Mouse (Mus musculus) MEL (cell line): ENCODE results near the gene Pim1. TPM values are rescaled to one million over a fixed set of nuclear protein-coding genes. Genes with fewer than 3 reads are reported as not detected.

ENCODE experiments used
- DNase-seq: peaks from one replicate; pipeline ENCODE4 v3.0.0; 2011; ENCODE audit warnings: low read depth, low spot score
- H3K27ac ChIP-seq: 2 replicates; pipeline ENCODE4 v1.5.1; 2012; ENCODE audit warnings: low read depth, mild to moderate bottlenecking, control low read depth, low read length, moderate library complexity; ENCODE audit not compliant: control insufficient read depth
- H3K27me3 ChIP-seq, 2 experiments: fragments of 150-350 bp in 1 of 2; sonication (generic) in 1 of 2; 2 replicates each; pipeline ENCODE4 v1.6.1; 2012; ENCODE audit warnings: low read length in 2 of 2, mild to moderate bottlenecking in 2 of 2, improper control_type of control experiment in 1 of 2, moderate library complexity in 1 of 2; ENCODE audit not compliant: insufficient read depth in 2 of 2, control insufficient read depth in 1 of 2
- H3K36me3 ChIP-seq, 2 experiments: 2 replicates each; pipeline ENCODE4 v1.6.1; 2012 to 2014; ENCODE audit warnings: low read length in 2 of 2, improper control_type of control experiment in 1 of 2, inconsistent platforms in 1 of 2, mild to moderate bottlenecking in 1 of 2; ENCODE audit not compliant: insufficient read depth in 2 of 2, control insufficient read depth in 1 of 2
- H3K4me1 ChIP-seq, 2 experiments: fragments of 150-350 bp in 1 of 2; sonication (generic) in 1 of 2; 2 replicates each; pipeline ENCODE4 v1.6.1; 2012; ENCODE audit warnings: low read length in 2 of 2, improper control_type of control experiment in 1 of 2, mild to moderate bottlenecking in 1 of 2; ENCODE audit not compliant: insufficient read depth in 2 of 2, control insufficient read depth in 1 of 2
- H3K4me3 ChIP-seq, 2 experiments: fragments of 150-350 bp in 1 of 2; sonication (generic) in 1 of 2; 2 replicates each; pipeline ENCODE4 v1.5.1; 2012; ENCODE audit warnings: low read depth in 2 of 2, low read length in 2 of 2, mild to moderate bottlenecking in 2 of 2, moderate library complexity in 2 of 2, control low read depth in 1 of 2, improper control_type of control experiment in 1 of 2; ENCODE audit not compliant: control insufficient read depth in 1 of 2, insufficient read depth in 1 of 2
- H3K79me2 ChIP-seq: 2 replicates; pipeline ENCODE4 v1.6.1; 2012; ENCODE audit warnings: mild to moderate bottlenecking, low read length, moderate library complexity; ENCODE audit not compliant: control insufficient read depth, poor library complexity, insufficient read depth
- H3K9ac ChIP-seq: 2 replicates; pipeline ENCODE4 v1.6.1; 2012; ENCODE audit warnings: low read depth, mild to moderate bottlenecking, control low read depth, low read length, moderate library complexity; ENCODE audit not compliant: control insufficient read depth, poor library complexity, severe bottlenecking
- H3K9me3 ChIP-seq: fragments of 150-350 bp; sonication (generic); replicated peaks from 2 replicates; pipeline ENCODE4 v1.6.1; 2012; ENCODE audit warnings: mild to moderate bottlenecking, low read length, improper control_type of control experiment, moderate library complexity; ENCODE audit not compliant: insufficient read depth
- BHLHE40 ChIP-seq: IDR thresholded peaks from 2 replicates; pipeline ENCODE4 v1.6.1; 2012; ENCODE audit warnings: low read depth, mild to moderate bottlenecking, inconsistent platforms, low read length, improper control_type of control experiment, borderline replicate concordance
- CHD1 ChIP-seq: IDR thresholded peaks from 2 replicates; pipeline ENCODE4 v1.6.1; 2012; ENCODE audit warnings: low read depth, mild to moderate bottlenecking, inconsistent platforms, low read length, improper control_type of control experiment
- CHD2 ChIP-seq: IDR thresholded peaks from 2 replicates; pipeline ENCODE4 v1.6.1; 2011; ENCODE audit warnings: low read length, improper control_type of control experiment
- CTCF ChIP-seq, 3 experiments: IDR thresholded peaks in 2 of 3; conservative IDR thresholded peaks in 1 of 3; 2 replicates each; pipeline ENCODE4 v1.5.1; 2011 to 2012; ENCODE audit warnings: low read length in 3 of 3, low read depth in 2 of 3, mild to moderate bottlenecking in 2 of 3, improper control_type of control experiment in 1 of 3, inconsistent platforms in 1 of 3, mixed read lengths in 1 of 3, moderate library complexity in 1 of 3; ENCODE audit not compliant: control insufficient read depth in 1 of 3, insufficient read depth in 1 of 3, poor library complexity in 1 of 3, severe bottlenecking in 1 of 3
- E2F4 ChIP-seq: IDR thresholded peaks from 2 replicates; pipeline ENCODE4 v1.6.1; 2011; ENCODE audit warnings: low read depth, low read length, improper control_type of control experiment, borderline replicate concordance
- ELF1 ChIP-seq: IDR thresholded peaks from 2 replicates; pipeline ENCODE4 v1.6.1; 2014; ENCODE audit warnings: low read depth, mild to moderate bottlenecking, inconsistent platforms, low read length, improper control_type of control experiment, moderate library complexity
- ETS1 ChIP-seq: IDR thresholded peaks from 2 replicates; pipeline ENCODE4 v1.6.1; 2012; ENCODE audit warnings: low read depth, mild to moderate bottlenecking, inconsistent platforms, low read length, improper control_type of control experiment, moderate library complexity
- GABPA ChIP-seq: IDR thresholded peaks from 2 replicates; pipeline ENCODE4 v1.6.1; 2012; ENCODE audit warnings: low read depth, mild to moderate bottlenecking, inconsistent platforms, low read length, improper control_type of control experiment, moderate library complexity
- GATA1 ChIP-seq: IDR thresholded peaks from 2 replicates; pipeline ENCODE4 v1.6.1; 2011; ENCODE audit warnings: low read depth, low read length, improper control_type of control experiment
- HCFC1 ChIP-seq: IDR thresholded peaks from 2 replicates; pipeline ENCODE4 v1.6.1; 2012; ENCODE audit warnings: low read depth, mild to moderate bottlenecking, inconsistent platforms, low read length, improper control_type of control experiment, moderate library complexity
- JUND ChIP-seq: IDR thresholded peaks from 2 replicates; pipeline ENCODE4 v1.6.1; 2011; ENCODE audit warnings: low read depth, mild to moderate bottlenecking, improper control_type of control experiment, low read length
- KAT2A ChIP-seq: conservative IDR thresholded peaks from 2 replicates; pipeline ENCODE4 v1.6.1; 2012; ENCODE audit warnings: low read depth, low read length, improper control_type of control experiment, inconsistent platforms
- MAX ChIP-seq: IDR thresholded peaks from 2 replicates; pipeline ENCODE4 v1.6.1; 2011; ENCODE audit warnings: low read length, improper control_type of control experiment
- MAZ ChIP-seq: IDR thresholded peaks from 2 replicates; pipeline ENCODE4 v1.6.1; 2012; ENCODE audit warnings: low read depth, mild to moderate bottlenecking, inconsistent platforms, low read length, improper control_type of control experiment
- MYB ChIP-seq: IDR thresholded peaks from 2 replicates; pipeline ENCODE4 v1.6.1; 2011; ENCODE audit warnings: mild to moderate bottlenecking, low read depth, low read length, improper control_type of control experiment
- MYC ChIP-seq: IDR thresholded peaks from 2 replicates; pipeline ENCODE4 v1.6.1; 2011; ENCODE audit warnings: low read depth, mild to moderate bottlenecking, low read length, improper control_type of control experiment, moderate library complexity
- NELFE ChIP-seq: IDR thresholded peaks from 2 replicates; pipeline ENCODE4 v1.6.1; 2011; ENCODE audit warnings: low read depth, low read length, improper control_type of control experiment
- NRF1 ChIP-seq: IDR thresholded peaks from 2 replicates; pipeline ENCODE4 v1.6.1; 2014; ENCODE audit warnings: low read depth, mild to moderate bottlenecking, inconsistent platforms, low read length, improper control_type of control experiment, moderate library complexity; ENCODE audit not compliant: poor library complexity, insufficient read depth, severe bottlenecking
- POLR2A ChIP-seq, 2 experiments: IDR thresholded peaks; 2 replicates each; pipeline ENCODE4 v1.6.1; 2011 to 2012; ENCODE audit warnings: low read length in 2 of 2, mild to moderate bottlenecking in 2 of 2, control low read depth in 1 of 2, improper control_type of control experiment in 1 of 2, low read depth in 1 of 2, moderate library complexity in 1 of 2; ENCODE audit not compliant: control insufficient read depth in 1 of 2, insufficient read depth in 1 of 2, poor library complexity in 1 of 2
- POLR2AphosphoS2 ChIP-seq: IDR thresholded peaks from 2 replicates; pipeline ENCODE4 v1.6.1; 2011; ENCODE audit warnings: low read length, improper control_type of control experiment
- POLR2AphosphoS5 ChIP-seq: IDR thresholded peaks from 2 replicates; pipeline ENCODE4 v1.6.1; 2012; ENCODE audit warnings: low read depth, borderline replicate concordance, mild to moderate bottlenecking, inconsistent platforms, low read length, moderate library complexity, mixed read lengths
- RCOR1 ChIP-seq: IDR thresholded peaks from 2 replicates; pipeline ENCODE4 v1.6.1; 2012; ENCODE audit warnings: low read depth, mild to moderate bottlenecking, inconsistent platforms, low read length, improper control_type of control experiment
- SIN3A ChIP-seq: IDR thresholded peaks from 2 replicates; pipeline ENCODE4 v1.6.1; 2012; ENCODE audit warnings: low read length, improper control_type of control experiment, inconsistent platforms
- TAL1 ChIP-seq: IDR thresholded peaks from 2 replicates; pipeline ENCODE4 v1.6.1; 2012; ENCODE audit warnings: mild to moderate bottlenecking, inconsistent platforms, low read length, moderate library complexity, mixed read lengths
- TBP ChIP-seq: IDR thresholded peaks from 2 replicates; pipeline ENCODE4 v1.8.0; 2011; ENCODE audit warnings: low read depth, low read length, improper control_type of control experiment
- TCF12 ChIP-seq: IDR thresholded peaks from 2 replicates; pipeline ENCODE4 v1.6.1; 2014; ENCODE audit warnings: low read depth, mild to moderate bottlenecking, inconsistent platforms, low read length, improper control_type of control experiment, moderate library complexity
- USF2 ChIP-seq, 2 experiments: IDR thresholded peaks; 2 replicates each; pipeline ENCODE4 v1.6.1; 2011 to 2012; ENCODE audit warnings: improper control_type of control experiment in 2 of 2, low read length in 2 of 2, borderline replicate concordance in 1 of 2, inconsistent platforms in 1 of 2, low read depth in 1 of 2, mild to moderate bottlenecking in 1 of 2; ENCODE audit not compliant: insufficient read depth in 1 of 2
- ZC3H11A ChIP-seq: IDR thresholded peaks from 2 replicates; pipeline ENCODE4 v1.6.1; 2012; ENCODE audit warnings: low read depth, mild to moderate bottlenecking, inconsistent platforms, low read length, improper control_type of control experiment
- ZKSCAN1 ChIP-seq: IDR thresholded peaks from 2 replicates; pipeline ENCODE4 v1.6.1; 2012; ENCODE audit warnings: low read depth, mild to moderate bottlenecking, inconsistent platforms, low read length, improper control_type of control experiment, moderate library complexity
- ZMIZ1 ChIP-seq: IDR thresholded peaks from 2 replicates; pipeline ENCODE4 v1.6.1; 2012; ENCODE audit warnings: low read depth, mild to moderate bottlenecking, inconsistent platforms, low read length, improper control_type of control experiment, moderate library complexity
- ZNF384 ChIP-seq: IDR thresholded peaks from 2 replicates; pipeline ENCODE4 v1.6.1; 2012; ENCODE audit warnings: low read depth, mild to moderate bottlenecking, inconsistent platforms, low read length, improper control_type of control experiment
- polyA plus RNA-seq, 2 experiments: library from polyadenylated mRNA; stranded (reverse) in 1 of 2; unstranded in 1 of 2; fragments of >175 nt in 1 of 2; fragments of >200 nt in 1 of 2; gene quantifications; 2 replicates each; pipeline versions ENCODE4 v1.2.1 to v1.2.4; 2012; ENCODE audit warnings: low replicate concordance in 2 of 2, low read depth in 1 of 2; ENCODE audit not compliant: insufficient read length in 2 of 2, insufficient read depth in 1 of 2, missing spikeins in 1 of 2
- total RNA-seq: library from RNA; depleted of rRNA; stranded (reverse); fragments of 300-350 nt; gene quantifications from 2 replicates; pipeline ENCODE4 v1.2.3, GENCODE M21; 2012

Pim1 gene
- total and polyA plus RNA-seq, 3 experiments: 30.6 to 52.1 TPM; not detected in 1

DNA sequence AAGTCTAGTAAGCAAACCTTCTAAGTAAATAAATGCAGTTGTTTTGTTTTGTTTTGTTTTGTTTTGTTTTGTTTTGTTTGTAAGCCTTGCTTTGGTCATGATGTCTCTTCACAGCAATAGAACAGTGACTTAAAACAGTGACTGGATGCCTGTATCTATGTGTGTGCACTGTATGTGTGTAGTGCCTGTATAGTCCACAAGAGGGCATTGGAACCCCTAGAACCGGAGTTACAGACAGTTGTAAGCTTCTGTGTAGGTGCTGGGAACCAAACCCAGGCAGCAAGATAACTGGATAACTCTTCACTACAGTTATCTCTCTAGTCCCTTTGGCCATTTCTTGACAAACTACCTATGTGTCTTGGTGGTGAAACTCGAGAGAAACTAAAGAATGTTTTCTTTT, 35.1 kb downstream of the Pim1 start:
- Histone ChIP-seq H3K4me1 (0 out of 4 replicates have a peak, but pooled peaks cover 0 to 4% of the 10 kb centered on the region in 2 experiments), H3K27ac (no peak overlapping the region), H3K79me2 (no peaks in the 10 kb centered on the region), H3K9ac (no peak overlapping the region), H3K4me3 (no peak overlapping the region), H3K9me3 (no peaks in the 10 kb centered on the region), H3K36me3 (no peaks in the 10 kb centered on the region; a peak in 1 of 4 replicates), H3K27me3 (no peaks in the 10 kb centered on the region)
- TF ChIP-seq CTCF (IDR thresholded peaks at IDR 0.05 in 2 of 3, conservative IDR thresholded peaks at IDR 0.05 in 1 of 3; ENCODE audit: control insufficient read depth in 1 of 3, insufficient read depth in 1 of 3, low read depth in 2 of 3, low read length in 3 of 3, poor library complexity in 1 of 3, severe bottlenecking in 1 of 3) (peak in 2 of 3 experiments; percentile 28 to 38; a peak in 3 of 6 replicates), CHD2 (no peak)
- DNase-seq: no peak

DNA sequence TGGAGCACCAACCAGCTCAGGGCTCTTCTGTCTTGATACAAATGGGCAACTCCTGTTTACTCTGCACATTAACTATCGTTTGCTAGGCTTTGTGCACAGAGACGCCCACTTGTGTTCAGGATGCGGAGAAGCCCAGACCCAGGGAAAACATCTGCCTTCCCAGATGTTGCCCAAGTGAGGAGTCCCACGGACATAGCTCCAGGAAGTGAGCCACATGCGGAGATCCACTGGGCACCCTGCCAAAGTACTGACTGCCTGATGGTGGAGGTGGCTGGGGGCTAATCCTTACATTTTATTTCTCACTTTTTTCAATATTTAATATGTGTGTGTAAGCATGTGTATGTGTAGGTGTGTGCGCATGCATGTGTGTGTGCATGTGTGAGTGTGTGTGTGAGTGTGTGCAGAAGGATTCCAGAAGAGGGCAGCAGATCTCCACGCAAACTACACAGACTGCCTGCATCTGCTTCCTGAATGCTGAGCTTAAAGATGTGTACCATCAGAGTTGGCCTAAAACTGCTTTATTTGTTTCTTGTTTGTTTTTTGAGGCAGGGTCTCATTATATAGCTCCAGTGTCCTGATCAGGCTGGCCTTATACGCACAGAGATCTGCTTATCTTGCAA, 38.1 kb downstream of the Pim1 start:
- H3K27me3 ChIP-seq: no peaks in the 10 kb centered on the region
- peaks cover 3 to 23% of the 10 kb centered on the region in 2 experiments; a peak in 3 of 4 replicates for H3K4me1 ChIP-seq
- peaks cover 0 to 13% of the 10 kb centered on the region in 2 experiments; a peak in 2 of 4 replicates for H3K36me3 ChIP-seq
- H3K9ac ChIP-seq: no peak overlapping the region
- H3K79me2 ChIP-seq: no peaks in the 10 kb centered on the region
- H3K4me3 ChIP-seq: no peak overlapping the region
- H3K27ac ChIP-seq: no peak overlapping the region
- DNase-seq: peak; percentile 68
- H3K9me3 ChIP-seq: no peaks in the 10 kb centered on the region
- TF ChIP-seq ZC3H11A: peak; percentile 42; the same call in 1 of the 2 replicates
- no peak for TF ChIP-seq ZKSCAN1
- TF ChIP-seq ELF1: 0 out of 2 replicates have a peak, but pooled peaks have one; percentile 26
- TF ChIP-seq NELFE: no peak
- no peak for TF ChIP-seq TBP
- no peak for TF ChIP-seq MYC
- TF ChIP-seq E2F4: no peak
- TF ChIP-seq HCFC1: no peak
- TF ChIP-seq GATA1: no peak
- TF ChIP-seq POLR2AphosphoS5: no peak
- TF ChIP-seq TCF12: no peak
- TF ChIP-seq KAT2A: no peak
- TF ChIP-seq MAX: no peak
- TF ChIP-seq TAL1: no peak
- no peak for TF ChIP-seq MAZ
- no peak for TF ChIP-seq ZNF384
- TF ChIP-seq CHD1: no peak
- TF ChIP-seq USF2 (IDR thresholded peaks at IDR 0.05; ENCODE audit: borderline replicate concordance in 1 of 2, insufficient read depth in 1 of 2, low read depth in 1 of 2, low read length in 2 of 2): no peak
- TF ChIP-seq NRF1: no peak
- TF ChIP-seq ZMIZ1: no peak
- 0 out of 2 replicates have a peak, but pooled peaks have one; percentile 21 for TF ChIP-seq SIN3A
- no peak for TF ChIP-seq POLR2AphosphoS2
- no peak for TF ChIP-seq GABPA
- no peak for TF ChIP-seq CHD2
- no peak for TF ChIP-seq JUND
- no peak for TF ChIP-seq RCOR1
- TF ChIP-seq ETS1: no peak
- TF ChIP-seq MYB: no peak
- peak; percentile 65 to 72 (median 69) for TF ChIP-seq CTCF (IDR thresholded peaks at IDR 0.05 in 2 of 3, conservative IDR thresholded peaks at IDR 0.05 in 1 of 3; ENCODE audit: control insufficient read depth in 1 of 3, insufficient read depth in 1 of 3, low read depth in 2 of 3, low read length in 3 of 3, poor library complexity in 1 of 3, severe bottlenecking in 1 of 3)
- no peak for TF ChIP-seq POLR2A (IDR thresholded peaks at IDR 0.05; ENCODE audit: control insufficient read depth in 1 of 2, insufficient read depth in 1 of 2, low read depth in 1 of 2, low read length in 2 of 2, poor library complexity in 1 of 2)
- TF ChIP-seq BHLHE40: no peak
